In genomic region chr1:21256391-21256790, GRCm38 (mm10) we compare ENCODE assay signal across 17 mouse cellular contexts. TPM values are rescaled to one million over a fixed set of nuclear protein-coding genes. Genes with fewer than 3 reads are reported as not detected.
"Had no signal": no experiment of that assay in that cellular context is flagged by ENCODE, and none has a peak within 500 bp of the region (broad histone marks: within the 10 kb centered on the region; RNA-seq: fewer than 3 reads in every experiment).

No protein-coding gene starts in this region.

- H3K9me3 ChIP-seq: kidney, embryonic 15.5 days; limb, embryonic 12.5 days; midbrain, embryonic 10.5 days; midbrain, embryonic 15.5 days; neural tube, embryonic 12.5 days had no signal

- H3K36me3 ChIP-seq: kidney, embryonic 15.5 days; limb, embryonic 12.5 days; midbrain, embryonic 10.5 days; midbrain, embryonic 15.5 days; neural tube, embryonic 12.5 days had no signal

- DNase-seq: kidney, postnatal 25 days; layer of hippocampus, adult 9-11 months; layer of hippocampus, postnatal 36 days; lung, adult 18-20 months; lung, postnatal 36 days; retina, postnatal 1 day; right cerebral cortex, postnatal 4 days; spleen, adult 18-20 months; thymus, adult 18-20 months; thymus, postnatal 14 days had no signal

- H3K4me2 ChIP-seq: kidney, embryonic 15.5 days; limb, embryonic 12.5 days; midbrain, embryonic 15.5 days; neural tube, embryonic 12.5 days had no signal

- H3K27me3 ChIP-seq: kidney, embryonic 15.5 days; limb, embryonic 12.5 days; midbrain, embryonic 15.5 days; neural tube, embryonic 12.5 days had no signal

- H3K4me1 ChIP-seq: limb, embryonic 12.5 days; midbrain, embryonic 15.5 days; neural tube, embryonic 12.5 days had no signal

- H3K9ac ChIP-seq: kidney, embryonic 15.5 days; limb, embryonic 12.5 days; liver, embryonic 14.5 days; midbrain, embryonic 15.5 days; neural tube, embryonic 12.5 days had no signal

- H3K27ac ChIP-seq: kidney, embryonic 15.5 days; limb, embryonic 12.5 days; liver, embryonic 14.5 days; midbrain, embryonic 10.5 days; midbrain, embryonic 15.5 days; neural tube, embryonic 12.5 days had no signal

- ATAC-seq: midbrain, embryonic 15.5 days had no signal

- H3K4me3 ChIP-seq: kidney, embryonic 15.5 days; limb, embryonic 12.5 days; midbrain, embryonic 10.5 days; midbrain, embryonic 15.5 days; neural tube, embryonic 12.5 days had no signal

RNA-seq across cellular contexts. Expression of gene Gsta3, which starts 16.0 kb away (rescaled TPM):
- total RNA-seq: neutrophil, adult 5-6 weeks had no signal
